Mouse (Mus musculus): ENCODE data around the gene Hist1h1e.
A peak's percentile ranks its signal among the peaks of the same experiment; 100 is the strongest.
"Not testable (repeated sequence)": the region's sequence is repeated elsewhere in the genome, so short reads cannot be mapped to it uniquely, and the experiment has no call there.

The Hist1h1e gene

GRCm38 (mm10) chr13:23591886-23592285 is 30.5 kb downstream of the Hist1h1e start:
- not testable (repeated sequence) for DNase-seq (ENCODE audit: low spot score in 2 of 2)

- DNase-seq (ENCODE audit: low spot score in 2 of 2): no peak
Observed at GRCm38 (mm10) chr13:23591206-23591605, 31.2 kb downstream of the Hist1h1e start.

- DNase-seq (ENCODE audit: low spot score in 2 of 2): no peak
Observed at GRCm38 (mm10) chr13:23586940-23587225, 35.5 kb downstream of the Hist1h1e start.

GRCm38 (mm10) chr13:23586099-23586939 is 36.0 kb downstream of the Hist1h1e start:
- DNase-seq (ENCODE audit: low spot score in 2 of 2): no peak

- peak; percentile 42 to 50 for DNase-seq (ENCODE audit: low spot score in 2 of 2)
Observed at GRCm38 (mm10) chr13:23585442-23586098, 36.8 kb downstream of the Hist1h1e start.

GRCm38 (mm10) chr13:23585029-23585441 is 37.3 kb downstream of the Hist1h1e start:
- DNase-seq (ENCODE audit: low spot score in 2 of 2): peak; percentile 52 to 53

GRCm38 (mm10) chr13:23584331-23584730 is 38.0 kb downstream of the Hist1h1e start:
- DNase-seq (ENCODE audit: low spot score in 2 of 2): no peak

- DNase-seq (ENCODE audit: low spot score in 2 of 2): no peak
Observed at GRCm38 (mm10) chr13:23583387-23584068, 38.8 kb downstream of the Hist1h1e start.

GRCm38 (mm10) chr13:23582219-23583056 is 39.9 kb downstream of the Hist1h1e start:
- no peak for DNase-seq (ENCODE audit: low spot score in 2 of 2)

GRCm38 (mm10) chr13:23581408-23582218 is 40.7 kb downstream of the Hist1h1e start, which contains the start of gene Hist1h4d:
Hist1h4d (plus strand) TSS chr13:23581598.
- peak; percentile 97 to 99 for DNase-seq (ENCODE audit: low spot score in 2 of 2)

- DNase-seq (ENCODE audit: low spot score in 2 of 2): no peak
Observed at GRCm38 (mm10) chr13:23577835-23578234, 44.5 kb downstream of the Hist1h1e start.

- DNase-seq (ENCODE audit: low spot score in 2 of 2): no peak
Observed at GRCm38 (mm10) chr13:23576906-23577639, 45.3 kb downstream of the Hist1h1e start.

GRCm38 (mm10) chr13:23576351-23576881 is 45.9 kb downstream of the Hist1h1e start:
- DNase-seq (ENCODE audit: low spot score in 2 of 2): no peak

- not testable (repeated sequence) for DNase-seq (ENCODE audit: low spot score in 2 of 2)
Observed at GRCm38 (mm10) chr13:23575864-23576313, 46.5 kb downstream of the Hist1h1e start.

- peak; percentile 20 to 49 for DNase-seq (ENCODE audit: low spot score in 2 of 2)
Observed at GRCm38 (mm10) chr13:23575271-23575851, 47.0 kb downstream of the Hist1h1e start, which contains the start of gene Hist1h3d. Hist1h3d (plus strand) TSS chr13:23575763.

GRCm38 (mm10) chr13:23574546-23575170 is 47.7 kb downstream of the Hist1h1e start:
- DNase-seq (ENCODE audit: low spot score in 2 of 2): not testable (repeated sequence)

- DNase-seq (ENCODE audit: low spot score in 2 of 2): peak; percentile 78 to 87
Observed at GRCm38 (mm10) chr13:23573898-23574524, 48.3 kb downstream of the Hist1h1e start, which contains the start of the genes Hist1h2bf and Hist1h2ad. Hist1h2bf (minus strand) TSS chr13:23574196. Hist1h2ad (plus strand) TSS chr13:23574381.

Data from frontal cortex, postnatal 25 days (tissue).